Mouse (Mus musculus) bone marrow macrophage, adult 2 months (primary cell): ENCODE results near the gene Srgap3.
"Not testable (repeated sequence)": the region's sequence is repeated elsewhere in the genome, so short reads cannot be mapped to it uniquely, and the experiment has no call there.

Experiments
- CTCF ChIP-seq: IDR thresholded peaks from 2 replicates; pipeline ENCODE4 v1.5.1; 2012; ENCODE audit warnings: low read depth, mild to moderate bottlenecking, low read length, moderate library complexity
- POLR2A ChIP-seq: IDR thresholded peaks from 2 replicates; pipeline ENCODE4 v1.6.1; 2012; ENCODE audit warnings: mild to moderate bottlenecking, low read depth, low read length, borderline replicate concordance

- TF ChIP-seq POLR2A, CTCF: not testable (repeated sequence)
Observed at GRCm38 (mm10) chr6:112702296-112702695, 244.8 kb downstream of the Srgap3 start.
